Mouse (Mus musculus) midbrain, embryonic 14.5 days (tissue): ENCODE data around the gene Pnkd. TPM values are rescaled to one million over a fixed set of nuclear protein-coding genes. Genes with fewer than 3 reads are reported as not detected.
"Not testable (repeated sequence)": the region's sequence is repeated elsewhere in the genome, so short reads cannot be mapped to it uniquely, and the experiment has no call there.

ENCODE experiments used
- ATAC-seq: fragments of 200-750 bp; cut with Nextera tagmentation; 2 replicates; pipeline ENCODE4 v1.8.0; 2017; ENCODE audit warnings: moderate number of reproducible peaks, moderate library complexity; ENCODE audit not compliant: low FRiP score, low TSS enrichment
- DNase-seq: peaks from one replicate; pipeline ENCODE4 v3.0.0-alpha.2; 2015
- H3K27ac ChIP-seq: fragments of 300-500 bp; sonication (generic); replicated peaks from 2 replicates; pipeline ENCODE4 v1.5.1; 2014; ENCODE audit warnings: mild to moderate bottlenecking, low read depth, low read length, moderate library complexity
- H3K27me3 ChIP-seq: fragments of 300-500 bp; sonication (generic); 2 replicates; pipeline ENCODE4 v1.6.1; 2014; ENCODE audit warnings: low read length, control low read depth, mixed read lengths; ENCODE audit not compliant: control insufficient read depth, insufficient read depth
- H3K36me3 ChIP-seq: fragments of 300-500 bp; sonication (generic); 2 replicates; pipeline ENCODE4 v1.6.1; 2014; ENCODE audit warnings: low read length, control low read depth; ENCODE audit not compliant: control insufficient read depth, insufficient read depth
- H3K4me1 ChIP-seq: fragments of 300-500 bp; sonication (generic); 2 replicates; pipeline ENCODE4 v1.6.1; 2014; ENCODE audit warnings: mild to moderate bottlenecking, antibody characterized with exemption, low read length, control low read depth; ENCODE audit not compliant: control insufficient read depth, insufficient read depth
- H3K4me2 ChIP-seq: fragments of 300-500 bp; sonication (generic); 2 replicates; pipeline ENCODE4 v1.6.1; 2014; ENCODE audit warnings: mild to moderate bottlenecking, low read length, moderate library complexity
- H3K4me3 ChIP-seq: fragments of 300-500 bp; sonication (generic); replicated peaks from 2 replicates; pipeline ENCODE4 v1.5.1; 2014; ENCODE audit warnings: low read depth, low read length
- H3K9ac ChIP-seq: fragments of 300-500 bp; sonication (generic); replicated peaks from 2 replicates; pipeline ENCODE4 v1.6.1; 2014; ENCODE audit warnings: mild to moderate bottlenecking, low read length, moderate library complexity
- H3K9me3 ChIP-seq: fragments of 300-500 bp; sonication (generic); 2 replicates; pipeline ENCODE4 v1.6.1; 2016; ENCODE audit warnings: low read length, control low read depth, mixed read lengths; ENCODE audit not compliant: control insufficient read depth
- WGBS: fragments of 180-500 bp; shearing (Covaris S2); extraction: QIAGEN DNeasy Blood & Tissue Kit; methylation state at CpG from one replicate; pipeline ENCODE4 v1.1.7; 2014; 5-methylcytosine and 5-hydroxymethylcytosine counted together
- polyA plus RNA-seq: library from polyadenylated mRNA; unstranded; fragments of >200 nt; fragmentation: Nextera tagmentation; extraction: Ambion mirVana; gene quantifications from 2 replicates; pipeline ENCODE4 v1.2.1, GENCODE M21; 2014

The Pnkd gene
- polyA plus RNA-seq, 1 experiment from 2014 or later: 99.0 TPM

DNA sequence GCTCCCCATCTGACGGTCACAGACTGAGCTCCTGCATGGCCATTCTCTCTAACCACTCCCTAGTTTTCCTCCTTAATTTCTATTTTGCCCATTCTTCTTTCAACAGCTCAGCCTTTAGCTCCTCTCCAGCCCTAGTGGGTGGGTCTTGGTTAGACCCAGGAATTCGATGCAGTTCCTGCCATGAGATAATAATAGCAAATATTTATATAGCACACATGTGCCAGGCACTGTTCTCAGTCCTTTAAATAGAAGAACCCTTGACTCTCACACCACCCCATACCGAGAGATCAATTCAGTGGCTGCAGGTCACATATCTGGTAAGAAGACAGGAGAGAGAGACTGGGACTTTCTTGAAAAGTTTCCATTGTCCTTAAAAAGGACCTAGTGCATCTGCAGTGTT lies 36.7 kb downstream of the Pnkd start:
- ATAC-seq: no peak
- no peaks in the 10 kb centered on the region for H3K9me3 ChIP-seq
- WGBS: 91% methylated on average over 3 of the region's 3 CpGs

DNA sequence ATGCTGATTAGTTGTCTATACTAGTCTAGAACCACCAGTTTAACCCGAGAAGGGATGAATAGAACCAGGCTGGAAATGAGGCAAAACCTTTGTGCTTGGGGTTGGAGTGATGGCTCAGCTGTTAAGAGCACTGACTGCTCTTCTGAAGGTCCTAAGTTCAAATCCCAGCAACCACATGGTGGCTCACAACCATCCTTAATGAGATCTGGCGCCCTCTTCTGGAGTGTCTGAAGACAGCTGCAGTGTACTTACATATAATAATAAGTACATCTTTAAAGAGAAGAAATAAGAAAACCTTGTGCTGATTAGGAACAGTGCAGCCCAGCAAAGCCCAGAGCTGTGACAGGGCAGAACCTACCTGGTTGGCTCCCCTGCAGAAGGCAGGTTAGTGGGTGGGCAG lies 42.2 kb downstream of the Pnkd start:
- not testable (repeated sequence) for H3K4me1 ChIP-seq, ATAC-seq, H3K27ac ChIP-seq, H3K9ac ChIP-seq, H3K4me3 ChIP-seq, H3K9me3 ChIP-seq, H3K27me3 ChIP-seq, H3K36me3 ChIP-seq, DNase-seq, H3K4me2 ChIP-seq
- 76% methylated on average over 2 of the region's 2 CpGs for WGBS

More for the DNA sequence above, 36.7 kb downstream of the Pnkd start:
- Histone ChIP-seq H3K9ac (no peak overlapping the region), H3K36me3 (no peaks in the 10 kb centered on the region), H3K4me2 (no peak overlapping the region), H3K27ac (no peak overlapping the region), H3K4me3 (no peak overlapping the region), H3K4me1 (no peaks in the 10 kb centered on the region), H3K27me3 (no peaks in the 10 kb centered on the region)
- no peak for DNase-seq

DNA sequence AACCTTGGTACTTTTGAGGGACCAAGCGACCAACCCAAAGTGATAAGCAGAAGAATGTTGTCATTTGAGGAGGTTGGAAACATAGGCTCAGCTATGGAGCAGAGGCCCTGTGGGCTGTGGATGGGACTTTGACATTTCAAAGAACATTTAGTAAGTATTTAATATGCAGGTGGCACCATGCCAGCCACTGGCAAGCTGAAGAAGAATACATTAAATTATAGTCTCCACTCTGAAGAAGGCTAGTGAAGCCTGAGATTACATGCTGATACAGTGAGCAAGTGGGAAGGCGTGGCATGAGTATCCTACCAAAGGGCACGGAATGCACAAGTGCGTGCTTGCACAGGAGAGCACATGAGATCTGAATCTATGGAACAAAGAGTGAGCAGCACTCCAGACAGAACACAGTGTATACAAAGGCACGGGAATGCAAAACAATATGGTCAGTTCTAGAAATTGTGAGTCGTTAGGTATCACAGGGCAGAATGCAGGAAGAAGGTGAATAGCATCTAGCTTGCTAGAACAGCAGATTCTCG lies 45.2 kb downstream of the Pnkd start:
- Histone ChIP-seq H3K27me3 (no peaks in the 10 kb centered on the region), H3K27ac (0 out of 2 replicates have a peak overlapping the region, but pooled peaks have one; percentile 4)
- peak; percentile 42 for DNase-seq

DNA sequence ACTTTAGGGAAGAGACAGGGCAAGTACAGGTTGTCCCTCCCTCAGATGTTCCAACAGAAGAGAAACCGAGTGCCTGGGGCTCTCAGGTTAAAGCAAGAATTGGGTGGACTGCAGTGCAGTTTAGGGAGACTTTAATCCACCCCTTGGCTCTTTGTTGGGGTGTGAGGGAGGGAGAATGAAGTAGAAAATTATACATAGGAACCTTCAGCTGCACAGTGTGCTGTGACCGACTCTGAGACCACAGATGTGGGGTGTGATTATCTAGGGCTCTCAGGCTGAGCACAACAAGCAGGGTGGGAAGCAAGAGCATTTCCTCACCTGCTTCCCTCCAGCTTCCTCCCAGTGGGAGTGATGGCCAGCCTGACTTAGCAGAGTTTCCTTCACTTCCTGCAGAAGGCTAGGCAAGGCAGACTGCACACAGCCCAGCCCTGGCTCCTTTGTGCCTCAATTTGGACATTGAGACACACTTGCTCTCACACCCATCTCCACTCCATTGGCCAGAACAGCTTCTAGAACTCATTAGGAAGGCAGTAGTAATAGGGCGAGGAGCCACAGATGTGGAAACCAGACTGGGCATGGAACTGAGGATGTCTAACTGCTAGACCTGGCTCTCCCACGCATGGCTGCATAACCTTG lies 46.4 kb downstream of the Pnkd start:
- Histone ChIP-seq H3K27me3 (no peaks in the 10 kb centered on the region), H3K4me3 (no peak overlapping the region), H3K4me1 (peaks cover 12% of the 10 kb centered on the region), H3K9me3 (no peaks in the 10 kb centered on the region), H3K27ac (0 out of 2 replicates have a peak overlapping the region, but pooled peaks have one; percentile 80), H3K9ac (no peak overlapping the region), H3K4me2 (no peak overlapping the region), H3K36me3 (no peaks in the 10 kb centered on the region)
- WGBS: 85% methylated on average over 4 of the region's 4 CpGs
- no peak for ATAC-seq
- DNase-seq: no peak

More for the DNA sequence above, 45.2 kb downstream of the Pnkd start:
- WGBS: 83% methylated on average over 7 of the region's 7 CpGs
- H3K36me3 ChIP-seq: no peaks in the 10 kb centered on the region
- H3K4me3 ChIP-seq: no peak overlapping the region
- H3K4me2 ChIP-seq: no peak overlapping the region
- H3K9me3 ChIP-seq: no peaks in the 10 kb centered on the region
- H3K4me1 ChIP-seq: peaks cover 12% of the 10 kb centered on the region
- ATAC-seq: no peak
- no peak overlapping the region for H3K9ac ChIP-seq

DNA sequence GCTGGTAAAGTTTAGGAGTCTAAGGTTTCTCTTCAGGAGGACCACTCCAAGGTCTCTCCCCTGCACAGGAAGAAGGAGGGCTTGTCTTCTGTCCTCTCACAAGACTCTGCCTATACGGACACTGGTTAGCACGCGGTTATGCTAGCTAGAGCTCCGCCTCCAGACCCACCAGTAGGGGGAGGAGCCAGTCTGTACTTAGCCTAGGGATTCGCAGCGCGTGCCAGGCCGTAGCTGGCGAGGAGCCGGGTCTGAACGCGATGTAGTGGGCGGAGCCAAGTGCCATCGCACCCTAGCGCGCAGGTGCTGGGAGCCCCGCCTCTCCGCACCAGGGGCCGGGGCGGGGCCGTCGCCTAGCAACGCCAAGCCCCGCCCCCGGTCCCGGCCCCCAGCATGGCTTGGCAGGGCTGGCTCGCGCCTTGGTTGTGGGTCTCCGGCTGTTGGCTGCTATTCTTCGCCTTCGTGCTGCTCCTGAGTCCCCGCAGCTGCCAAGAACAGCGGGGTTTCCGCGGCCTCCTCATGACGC lies 47.6 kb downstream of the Pnkd start:
- peak overlapping the region; percentile 80 for H3K27ac ChIP-seq
- peak overlapping the region; percentile 48 for H3K4me3 ChIP-seq
- H3K9me3 ChIP-seq: no peaks in the 10 kb centered on the region
- peak overlapping the region; percentile 82 for H3K4me2 ChIP-seq
- H3K4me1 ChIP-seq: peaks cover 12% of the 10 kb centered on the region
- H3K36me3 ChIP-seq: no peaks in the 10 kb centered on the region
- no peaks in the 10 kb centered on the region for H3K27me3 ChIP-seq
- WGBS: under 1% methylated on average over 36 of the region's 36 CpGs
- ATAC-seq: peak; percentile 95
- peak overlapping the region; percentile 62 for H3K9ac ChIP-seq
- peak; percentile 98 for DNase-seq

DNA sequence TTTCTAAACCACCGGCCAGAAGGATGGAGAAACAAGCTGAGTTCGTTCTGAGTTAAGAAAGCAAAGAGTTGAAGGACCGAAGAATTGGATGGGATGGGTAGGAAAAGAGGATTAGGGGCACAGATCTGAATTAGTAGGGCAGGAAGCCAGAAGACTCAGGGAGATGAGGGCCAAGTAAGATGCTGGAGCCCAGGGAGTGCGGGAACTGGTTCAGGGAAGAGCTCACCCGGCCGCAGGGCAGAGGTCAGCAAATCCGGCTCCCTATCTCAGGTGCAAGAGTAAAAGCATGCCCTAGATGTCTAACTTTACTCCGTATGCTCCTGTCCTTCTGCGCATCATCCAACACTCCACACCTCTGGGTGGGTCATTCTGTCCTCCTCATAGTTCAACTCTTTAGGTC lies 48.2 kb downstream of the Pnkd start:
- Histone ChIP-seq H3K9me3 (no peaks in the 10 kb centered on the region), H3K4me2 (peak overlapping the region; percentile 82), H3K27ac (peak overlapping the region; percentile 80), H3K36me3 (no peaks in the 10 kb centered on the region), H3K4me1 (peaks cover 12% of the 10 kb centered on the region), H3K27me3 (no peaks in the 10 kb centered on the region), H3K4me3 (peak overlapping the region; percentile 48), H3K9ac (peak overlapping the region; percentile 62)
- WGBS: 4% methylated on average over 9 of the region's 9 CpGs
- ATAC-seq (no peak), DNase-seq (no peak)

DNA sequence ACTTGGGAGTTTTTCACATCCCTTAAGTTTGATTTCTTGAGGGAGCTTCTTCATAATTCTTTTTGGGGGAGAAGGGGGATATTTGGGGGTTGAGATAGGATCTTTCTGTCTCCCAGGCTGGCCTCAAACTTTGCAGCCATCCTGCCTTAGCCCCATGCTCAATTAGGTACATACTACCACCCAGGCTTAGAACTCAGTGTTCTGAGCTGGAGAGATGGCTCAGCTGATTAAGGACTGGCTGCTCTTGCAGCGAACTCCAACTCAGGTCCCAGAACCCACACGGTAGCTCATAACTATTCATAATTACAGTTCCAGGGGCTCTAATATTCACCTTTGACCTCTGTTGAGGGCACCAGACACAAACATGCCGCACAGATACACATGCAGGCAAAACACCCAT lies 49.9 kb downstream of the Pnkd start:
- WGBS: 85% methylated on average over 3 of the region's 3 CpGs
- no peak overlapping the region for H3K4me2 ChIP-seq
- no peaks in the 10 kb centered on the region for H3K36me3 ChIP-seq
- H3K4me3 ChIP-seq: no peak overlapping the region
- DNase-seq (no peak), ATAC-seq (no peak)
- no peak overlapping the region for H3K9ac ChIP-seq
- no peaks in the 10 kb centered on the region for H3K27me3 ChIP-seq
- peaks cover 12% of the 10 kb centered on the region for H3K4me1 ChIP-seq
- H3K27ac ChIP-seq: no peak overlapping the region
- H3K9me3 ChIP-seq: no peaks in the 10 kb centered on the region

DNA sequence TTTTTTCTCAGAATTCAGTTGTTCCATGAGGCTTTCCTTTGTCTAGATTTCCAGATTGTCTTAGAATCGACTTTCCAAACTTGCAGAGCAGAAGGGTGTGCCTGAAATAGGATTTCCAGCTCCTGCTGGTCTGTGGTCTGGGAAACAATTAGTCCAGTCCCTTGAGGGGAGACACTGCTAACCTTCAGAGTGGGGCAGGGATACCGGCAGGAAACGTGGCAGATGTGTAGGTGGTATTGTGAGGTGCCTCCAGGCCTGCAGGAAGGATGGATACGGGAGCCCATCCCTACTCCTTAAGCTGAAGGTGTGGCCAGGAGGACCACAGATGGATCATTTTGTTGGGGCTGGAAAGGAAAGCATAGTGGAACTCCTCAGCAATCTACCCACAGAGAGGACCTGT lies 50.3 kb downstream of the Pnkd start:
- no peak overlapping the region for H3K4me2 ChIP-seq
- no peak overlapping the region for H3K4me3 ChIP-seq
- 52% methylated on average over 4 of the region's 4 CpGs for WGBS
- ATAC-seq (no peak), DNase-seq (no peak)
- H3K27ac ChIP-seq: no peak overlapping the region
- H3K36me3 ChIP-seq: no peaks in the 10 kb centered on the region
- peaks cover 12% of the 10 kb centered on the region for H3K4me1 ChIP-seq
- H3K9ac ChIP-seq: no peak overlapping the region
- H3K27me3 ChIP-seq: no peaks in the 10 kb centered on the region
- no peaks in the 10 kb centered on the region for H3K9me3 ChIP-seq
